Mouse (Mus musculus): ENCODE results near the gene Antxr1. TPM values are rescaled to one million over a fixed set of nuclear protein-coding genes. Genes with fewer than 3 reads are reported as not detected.
A peak's percentile ranks its signal among the peaks of the same experiment; 100 is the strongest.
"Not testable (repeated sequence)": the region's sequence is repeated elsewhere in the genome, so short reads cannot be mapped to it uniquely, and the experiment has no call there.

Antxr1 gene
- total RNA-seq, 2 experiments from 2014 or later = 45.4 to 46.9 TPM

GRCm38 (mm10) chr6:87104123-87104796, 231.4 kb downstream of the Antxr1 start, which contains the start of gene D6Ertd527e:
Gene D6Ertd527e, plus strand, starts transcription at chr6:87104746.
- no peak for DNase-seq (ENCODE audit: low spot score in 2 of 2)

- DNase-seq (ENCODE audit: low spot score in 2 of 2) = no peak
These were observed 232.3 kb downstream of the Antxr1 start for GRCm38 (mm10) chr6:87103314-87103713.

GRCm38 (mm10) chr6:87102421-87102911, 233.2 kb downstream of the Antxr1 start:
- no peak for DNase-seq (ENCODE audit: low spot score in 2 of 2)

GRCm38 (mm10) chr6:87101955-87102353, 233.7 kb downstream of the Antxr1 start:
- DNase-seq (ENCODE audit: low spot score in 2 of 2) = no peak

GRCm38 (mm10) chr6:87101281-87101954, 234.2 kb downstream of the Antxr1 start:
- DNase-seq (ENCODE audit: low spot score in 2 of 2) = peak; percentile 75 to 78

GRCm38 (mm10) chr6:87100297-87101020, 235.2 kb downstream of the Antxr1 start:
- DNase-seq (ENCODE audit: low spot score in 2 of 2) = no peak

GRCm38 (mm10) chr6:87099671-87100296, 235.8 kb downstream of the Antxr1 start:
- DNase-seq (ENCODE audit: low spot score in 2 of 2) = no peak

GRCm38 (mm10) chr6:87099261-87099660, 236.4 kb downstream of the Antxr1 start:
- DNase-seq (ENCODE audit: low spot score in 2 of 2) = no peak

GRCm38 (mm10) chr6:87093631-87094030, 242.0 kb downstream of the Antxr1 start:
- DNase-seq (ENCODE audit: low spot score in 2 of 2) = not testable (repeated sequence)

GRCm38 (mm10) chr6:87092476-87092875, 243.1 kb downstream of the Antxr1 start:
- no peak for DNase-seq (ENCODE audit: low spot score in 2 of 2)

GRCm38 (mm10) chr6:87090877-87091276, 244.7 kb downstream of the Antxr1 start:
- no peak for DNase-seq (ENCODE audit: low spot score in 2 of 2)

GRCm38 (mm10) chr6:87088356-87088755, 247.3 kb downstream of the Antxr1 start:
- no peak for DNase-seq (ENCODE audit: low spot score in 2 of 2)

- no peak for DNase-seq (ENCODE audit: low spot score in 2 of 2)
These were observed 250.6 kb downstream of the Antxr1 start for GRCm38 (mm10) chr6:87085026-87085425.

Other genes starting within 250 kb of the Antxr1 start
- under 1 TPM in 1 of 2 experiments, not detected in 1; 0.28 TPM for gene D6Ertd527e, start 231.1 kb downstream of the Antxr1 start, total RNA-seq (2021)
- not detected for gene Gkn1, start 15.1 kb upstream of the Antxr1 start, total RNA-seq (2021)
- gene Gkn2, start 37.5 kb upstream of the Antxr1 start, total RNA-seq (2021) = not detected
- under 1 TPM; 0.36 to 0.76 TPM for gene Gkn3, start 53.1 kb upstream of the Antxr1 start, total RNA-seq (2021)
- gene Bmp10, start 93.2 kb upstream of the Antxr1 start, total RNA-seq (2021) = under 1 TPM in 1 of 2 experiments, not detected in 1; 0.65 TPM
- gene Arhgap25, start 197.4 kb upstream of the Antxr1 start, total RNA-seq (2021) = 1 to 10 TPM; 5.8 to 6.1 TPM